Mouse (Mus musculus): ENCODE measurements at regions not wholly inside any gene's neighbourhood (a gene's known extent, or its start where the extent isn't known, plus 50 kb on each side); places are given as distances from the start of the nearest gene placed in this dataset.

DNA sequence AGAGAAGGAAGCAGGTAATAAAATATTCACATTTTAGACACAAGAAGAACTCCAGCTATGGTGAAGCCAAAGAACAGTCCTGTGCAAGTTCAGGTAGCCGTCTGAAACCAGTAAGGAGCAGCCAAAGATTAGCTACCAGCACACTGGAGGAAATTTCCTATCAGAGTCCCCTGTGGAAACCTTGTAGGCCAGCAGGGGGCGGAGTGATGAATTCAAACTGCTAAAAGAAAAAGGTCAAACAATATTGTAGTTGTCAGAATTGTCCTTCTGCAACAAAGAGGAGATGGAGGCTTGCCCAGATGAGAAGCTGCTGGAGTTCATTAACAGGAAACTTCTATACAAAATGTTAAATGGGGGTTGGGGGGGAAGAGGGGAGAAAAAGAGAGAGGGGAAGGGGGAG is 95.8 kb upstream of the L3mbtl4 start:
- in situ Hi-C loops (cut with MboI; ENCODE audit: low pct_unique_long_range_greater_than_20kb in 1 of 2, low sequenced_read_pairs in 2 of 2, unreplicated experiment in 1 of 2) = no loop called here

DNA sequence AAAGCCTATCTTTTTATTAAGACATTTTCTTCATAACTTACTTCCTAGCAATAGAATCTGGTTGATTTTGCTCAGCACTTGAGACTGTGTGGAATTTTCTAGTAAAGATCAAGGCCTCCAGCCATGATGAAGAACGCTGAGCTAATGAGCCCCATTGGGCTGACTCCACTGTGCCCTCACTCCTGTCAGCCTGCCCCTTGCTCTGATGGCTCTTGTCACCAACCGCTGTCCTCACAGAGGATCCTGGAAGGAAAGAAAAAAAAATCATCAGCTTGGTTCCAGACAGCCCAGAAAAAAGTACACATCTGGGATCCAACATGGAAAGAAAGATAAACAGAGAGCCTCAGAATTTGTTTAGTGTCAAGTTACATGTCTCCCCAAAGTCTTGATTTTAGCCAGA is 88.2 kb upstream of the L3mbtl4 start:
- in situ Hi-C loops (cut with MboI; ENCODE audit: low pct_unique_long_range_greater_than_20kb in 1 of 2, low sequenced_read_pairs in 2 of 2, unreplicated experiment in 1 of 2) = no loop called here

DNA sequence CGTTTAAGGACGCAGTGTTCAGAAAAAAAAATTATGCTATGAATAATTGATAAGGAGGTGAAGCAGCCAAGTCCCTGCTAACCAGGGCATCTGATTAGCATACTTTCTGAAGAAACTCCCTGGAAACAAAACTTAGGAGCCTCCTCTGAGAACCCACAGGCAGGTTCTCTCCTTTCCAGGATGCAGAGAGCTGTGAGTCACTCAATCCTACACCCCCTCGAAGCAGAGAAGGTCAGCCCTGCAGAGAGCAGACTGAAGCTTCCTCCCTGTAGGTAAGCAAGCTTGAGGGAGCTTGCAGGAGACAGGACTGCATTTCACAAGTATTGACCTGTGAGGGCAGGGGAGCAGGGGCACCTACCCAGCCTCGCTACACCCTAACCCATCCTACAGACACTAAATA is 83.7 kb upstream of the L3mbtl4 start:
- in situ Hi-C loops (cut with MboI; ENCODE audit: low pct_unique_long_range_greater_than_20kb in 1 of 2, low sequenced_read_pairs in 2 of 2, unreplicated experiment in 1 of 2) = no loop called here

DNA sequence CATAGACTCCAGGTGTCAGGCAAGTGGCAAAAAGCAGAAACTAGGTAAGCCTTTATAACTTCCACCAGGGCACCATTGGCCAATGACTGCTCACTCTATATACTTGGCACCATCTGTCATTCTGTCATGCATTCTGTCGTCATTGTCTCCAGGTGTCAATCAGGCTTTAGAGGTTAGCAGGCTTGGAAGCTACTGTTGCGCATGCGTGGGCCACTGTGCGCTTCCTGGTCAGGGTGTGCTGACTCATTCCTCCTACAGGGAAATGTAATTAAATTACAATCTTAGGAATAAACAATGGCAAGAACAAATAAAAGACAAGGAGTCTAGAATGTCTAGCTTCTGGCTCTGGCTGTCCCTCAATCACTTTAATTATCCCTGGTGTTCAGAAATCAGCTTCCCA is 68.1 kb upstream of the L3mbtl4 start:
- in situ Hi-C loops (cut with MboI; ENCODE audit: low pct_unique_long_range_greater_than_20kb in 1 of 2, low sequenced_read_pairs in 2 of 2, unreplicated experiment in 1 of 2) = no loop called here

DNA sequence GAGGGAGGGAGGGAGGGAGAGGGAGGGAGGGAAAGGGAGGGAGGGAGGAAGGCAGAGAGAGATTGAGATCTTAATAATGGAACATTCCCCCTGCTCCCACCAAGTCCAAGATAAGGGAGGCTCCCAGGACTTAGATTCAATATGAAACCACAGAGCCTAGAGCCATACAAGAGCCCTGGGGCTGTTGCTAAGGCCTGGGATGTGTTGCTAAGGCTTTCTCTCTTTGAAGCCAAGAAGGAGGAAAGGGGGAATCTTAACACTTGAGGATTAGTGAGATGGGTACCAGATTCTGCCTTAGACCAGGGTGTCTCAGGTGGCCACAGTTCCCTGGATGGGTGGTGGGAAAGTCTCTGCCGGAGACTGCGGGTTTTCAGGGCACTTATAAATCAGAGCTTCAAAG is 64.8 kb upstream of the L3mbtl4 start:
- in situ Hi-C loops (cut with MboI; ENCODE audit: low pct_unique_long_range_greater_than_20kb in 1 of 2, low sequenced_read_pairs in 2 of 2, unreplicated experiment in 1 of 2) = no loop called here

DNA sequence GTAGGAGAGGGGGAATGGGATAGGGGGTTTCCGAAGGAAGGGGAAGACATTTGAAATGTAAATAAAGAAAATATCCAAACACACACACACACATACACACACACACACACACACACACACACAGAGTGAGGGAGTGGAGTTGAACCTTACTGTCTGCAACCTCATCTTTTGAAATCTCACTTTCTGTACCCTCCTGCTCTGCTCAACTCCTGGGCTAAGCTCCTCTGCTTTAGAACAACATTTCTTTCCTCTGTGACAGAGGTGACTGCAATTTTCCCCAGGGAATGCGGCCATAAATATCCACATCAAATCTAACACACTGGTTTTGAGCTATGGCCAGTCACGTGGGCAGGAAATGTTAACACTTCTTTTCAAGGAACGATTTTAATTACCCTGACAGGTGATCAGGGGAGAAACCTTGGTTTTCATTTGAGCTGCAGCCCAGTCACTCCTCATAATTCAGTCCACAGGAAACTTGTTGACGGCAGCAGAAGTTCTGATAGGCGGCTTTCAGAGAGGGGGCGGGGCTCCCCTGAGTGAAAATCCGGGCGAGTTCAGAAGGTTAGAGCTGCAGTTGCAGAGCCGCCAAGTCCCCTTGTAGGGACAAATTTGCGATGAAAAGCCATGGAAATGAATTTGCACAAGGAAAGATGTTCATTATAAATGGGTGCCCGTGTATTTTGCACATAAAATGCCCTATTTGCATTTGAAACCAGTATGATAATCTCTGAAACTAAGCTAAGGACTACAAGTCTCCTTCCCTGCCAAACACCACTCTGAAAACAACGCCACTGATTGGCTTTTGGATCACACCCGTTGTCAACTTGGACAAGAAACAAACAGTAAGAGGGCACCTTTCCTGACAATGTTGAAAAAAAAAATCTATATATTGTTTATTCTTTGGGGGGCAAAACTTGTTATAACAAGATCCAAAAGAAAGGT is 63.0 kb upstream of the L3mbtl4 start:
- in situ Hi-C loops (cut with MboI; ENCODE audit: low pct_unique_long_range_greater_than_20kb in 1 of 2, low sequenced_read_pairs in 2 of 2, unreplicated experiment in 1 of 2) = no loop called here

DNA sequence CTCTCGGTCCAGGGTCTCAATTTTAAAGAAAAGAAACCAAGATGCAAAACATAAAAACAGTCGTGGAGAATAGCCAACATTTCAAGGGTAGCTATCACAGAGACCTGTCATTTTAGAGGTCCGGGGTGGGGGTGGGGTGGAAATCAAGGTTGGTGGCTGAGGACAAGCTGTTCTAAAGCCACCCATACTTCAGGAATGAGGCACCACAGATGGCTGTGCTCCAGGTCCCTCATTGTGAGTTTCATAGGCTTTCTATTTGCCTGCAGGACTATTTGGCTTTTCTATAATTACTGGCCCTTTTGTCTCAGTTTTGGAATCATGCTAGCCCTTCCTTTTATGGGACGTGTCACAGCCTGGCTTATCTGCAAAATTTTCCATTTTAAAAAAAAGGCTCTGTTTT is 55.4 kb upstream of the L3mbtl4 start:
- in situ Hi-C loops (cut with MboI; ENCODE audit: low pct_unique_long_range_greater_than_20kb in 1 of 2, low sequenced_read_pairs in 2 of 2, unreplicated experiment in 1 of 2) = no loop called here

DNA sequence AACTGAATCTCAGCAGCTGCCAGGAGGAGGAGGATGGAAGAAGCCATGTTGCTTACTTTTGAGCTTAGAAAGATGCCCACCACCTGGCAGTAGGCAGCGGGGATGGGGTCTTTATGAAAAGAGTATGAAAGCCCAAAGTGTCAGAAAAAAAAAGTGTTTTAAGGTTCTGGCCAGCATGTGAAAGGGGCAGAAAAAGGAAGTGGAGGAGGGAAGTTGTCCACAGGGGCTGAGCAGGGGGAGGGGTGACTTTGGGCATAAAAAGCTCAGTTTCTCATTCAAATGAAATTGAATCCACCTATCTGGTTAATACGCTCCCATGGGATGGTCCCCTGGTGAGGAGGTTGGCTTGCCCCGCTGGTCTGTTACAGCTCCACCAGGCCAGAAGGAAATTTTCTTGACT is 50.4 kb upstream of the L3mbtl4 start:
- in situ Hi-C loops (cut with MboI; ENCODE audit: low pct_unique_long_range_greater_than_20kb in 1 of 2, low sequenced_read_pairs in 2 of 2, unreplicated experiment in 1 of 2) = no loop called here

All from mouse embryonic stem cell (cell line).